Mouse (Mus musculus) midbrain, embryonic 15.5 days (tissue): ENCODE results near the gene Bckdhb. TPM values are rescaled to one million over a fixed set of nuclear protein-coding genes. Genes with fewer than 3 reads are reported as not detected.
A peak's percentile ranks its signal among the peaks of the same experiment; 100 is the strongest.

Experiments
- ATAC-seq: fragments of 200-750 bp; cut with Nextera tagmentation; replicated peaks from 2 replicates; pipeline ENCODE4 v1.8.0; 2017; ENCODE audit warnings: moderate TSS enrichment
- H3K27ac ChIP-seq: fragments of 300-500 bp; sonication (generic); 2 replicates; pipeline ENCODE4 v1.5.1; 2015; ENCODE audit warnings: mild to moderate bottlenecking, inconsistent platforms
- H3K27me3 ChIP-seq: fragments of 300-500 bp; sonication (generic); replicated peaks from 2 replicates; pipeline ENCODE4 v1.6.1; 2015; ENCODE audit warnings: inconsistent platforms
- H3K36me3 ChIP-seq: fragments of 300-500 bp; sonication (generic); replicated peaks from 2 replicates; pipeline ENCODE4 v1.6.1; 2015; ENCODE audit warnings: inconsistent platforms
- H3K4me1 ChIP-seq: fragments of 300-500 bp; sonication (generic); 2 replicates; pipeline ENCODE4 v1.6.1; 2015; ENCODE audit warnings: inconsistent platforms
- H3K4me2 ChIP-seq: fragments of 300-500 bp; sonication (generic); 2 replicates; pipeline ENCODE4 v1.6.1; 2015; ENCODE audit warnings: inconsistent platforms, mild to moderate bottlenecking, moderate library complexity
- H3K4me3 ChIP-seq: fragments of 300-500 bp; sonication (generic); 2 replicates; pipeline ENCODE4 v1.5.1; 2015; ENCODE audit warnings: mild to moderate bottlenecking, inconsistent platforms
- H3K9ac ChIP-seq: fragments of 300-500 bp; sonication (generic); 2 replicates; pipeline ENCODE4 v1.6.1; 2015; ENCODE audit warnings: mild to moderate bottlenecking, inconsistent platforms
- H3K9me3 ChIP-seq: fragments of 300-500 bp; sonication (generic); 2 replicates; pipeline ENCODE4 v1.6.1; 2016; ENCODE audit warnings: inconsistent platforms
- WGBS: fragments of 180-500 bp; shearing (Covaris S2); methylation state at CpG from one replicate; pipeline ENCODE4 v1.1.7; 2015; ENCODE audit warnings: mixed read lengths; 5-methylcytosine and 5-hydroxymethylcytosine counted together
- polyA plus RNA-seq: library from polyadenylated mRNA; unstranded; fragments of >200 nt; fragmentation: Nextera tagmentation; extraction: Ambion mirVana; gene quantifications from 2 replicates; pipeline ENCODE4 v1.2.1, GENCODE M21; 2015

The Bckdhb gene
- 28.6 and 28.7 TPM in 2 replicates for polyA plus RNA-seq

DNA sequence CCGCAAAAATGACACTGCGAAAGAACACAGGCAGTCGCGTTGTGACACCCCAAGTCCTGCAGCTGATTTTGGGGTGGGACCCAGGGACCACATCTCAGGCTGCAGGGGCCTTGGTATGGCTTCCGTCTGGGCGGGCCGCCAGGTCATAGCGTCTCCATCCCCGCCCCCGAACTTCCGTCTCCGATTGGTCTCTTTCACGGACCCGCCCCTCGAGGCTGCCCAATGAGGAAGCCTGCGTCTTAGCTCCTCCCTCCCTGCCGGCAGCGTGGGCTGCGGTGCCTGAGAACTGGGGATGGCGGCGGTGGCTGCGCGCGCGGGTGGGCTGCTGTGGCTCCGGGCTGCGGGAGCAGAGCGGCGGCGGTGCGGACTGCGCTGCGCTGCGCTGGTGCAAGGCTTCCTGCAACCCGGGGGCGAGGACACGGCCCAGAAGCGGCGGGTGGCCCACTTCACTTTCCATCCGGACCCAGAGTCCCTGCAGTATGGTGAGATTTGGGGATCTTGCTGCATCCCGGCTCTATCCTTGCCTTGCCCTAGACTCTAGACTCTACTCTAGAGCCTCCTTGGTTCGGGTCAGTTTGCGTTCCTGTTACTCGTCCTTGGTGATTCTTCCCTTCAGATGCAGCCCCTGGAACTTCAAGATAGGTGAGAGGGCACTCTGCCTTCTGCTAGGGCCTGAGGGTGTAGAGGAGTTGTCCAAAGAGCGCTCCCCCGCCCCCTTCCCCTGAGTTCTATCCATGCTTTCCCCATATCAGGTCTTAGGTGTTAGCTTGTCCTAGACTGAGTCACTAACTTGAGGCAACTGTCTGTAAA lies at the start of gene Bckdhb:
Gene Bckdhb, plus strand, starts transcription at position 268 of the 810 bp plus-strand sequence.
- H3K9ac ChIP-seq = peak within 1 kb of the TSS; percentile 67
- no peaks in the 10 kb centered on the region for H3K9me3 ChIP-seq
- H3K27me3 ChIP-seq = no peaks in the 10 kb centered on the region
- no peaks in the 10 kb centered on the region for H3K36me3 ChIP-seq
- peaks cover 6% of the 10 kb centered on the region for H3K4me1 ChIP-seq
- under 1% methylated on average over 46 of the region's 46 CpGs for whole genome bisulfite sequencing
- peak within 1 kb of the TSS; percentile 76 for H3K4me3 ChIP-seq
- peak; percentile 100 for ATAC-seq
- peak within 1 kb of the TSS; percentile 79 for H3K4me2 ChIP-seq
- H3K27ac ChIP-seq = peak within 1 kb of the TSS; percentile 61; the same call in 1 of the 2 replicates

- Histone ChIP-seq H3K4me1 (no peaks in the 10 kb centered on the region), H3K4me3 (no peak overlapping the region), H3K9ac (no peak overlapping the region), H3K27ac (no peak overlapping the region), H3K9me3 (no peaks in the 10 kb centered on the region), H3K4me2 (no peak overlapping the region), H3K27me3 (no peaks in the 10 kb centered on the region), H3K36me3 (no peaks in the 10 kb centered on the region)
- 83% methylated on average over 6 of the region's 6 CpGs for WGBS
- no peak for ATAC-seq
Measured at GRCm38 (mm10) chr9:83882191-83882590, 42.8 kb upstream of the Bckdhb start.

DNA sequence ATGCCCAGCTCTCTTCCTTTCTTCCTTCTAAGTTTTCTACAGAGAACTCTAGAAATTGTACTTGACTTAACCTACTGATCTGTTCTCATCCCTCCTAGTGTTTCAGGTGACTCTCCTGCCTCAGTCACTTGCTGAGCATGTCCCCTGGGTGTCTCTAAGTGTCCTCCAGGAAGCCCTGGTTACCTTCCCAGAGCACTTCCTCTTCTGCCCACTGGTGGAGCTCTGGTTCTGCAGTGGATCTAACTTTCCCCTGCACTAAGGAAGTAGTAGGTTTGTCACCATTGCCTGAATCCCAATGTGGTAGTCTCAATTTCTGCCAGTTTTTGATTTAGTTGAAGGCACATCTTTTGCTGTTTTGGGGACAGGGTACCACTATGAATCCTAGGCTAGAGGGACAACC lies 38.8 kb upstream of the Bckdhb start:
- Histone ChIP-seq H3K4me2 (no peak overlapping the region), H3K4me3 (no peak overlapping the region), H3K27ac (no peak overlapping the region), H3K9me3 (no peaks in the 10 kb centered on the region), H3K4me1 (no peaks in the 10 kb centered on the region), H3K27me3 (no peaks in the 10 kb centered on the region), H3K36me3 (no peaks in the 10 kb centered on the region), H3K9ac (no peak overlapping the region)
- ATAC-seq = no peak

DNA sequence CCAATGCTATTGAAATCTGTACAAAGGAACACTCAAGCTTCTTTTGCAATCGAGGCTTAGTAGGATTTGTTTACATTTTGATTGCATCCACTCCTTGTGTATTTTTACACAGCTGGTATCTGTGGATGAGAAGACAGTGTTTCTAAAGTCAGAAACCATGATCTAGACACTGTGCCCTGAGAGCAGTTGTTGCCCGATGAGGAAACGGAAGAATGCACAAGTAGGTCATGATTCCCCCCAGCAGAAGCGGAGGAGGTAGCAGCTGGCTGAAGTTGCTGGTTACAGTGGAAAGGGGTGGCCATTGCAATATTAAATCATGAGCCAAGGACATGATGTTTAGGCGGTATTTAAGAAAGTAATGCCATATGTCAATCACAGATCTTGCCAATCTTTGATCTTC lies 36.7 kb upstream of the Bckdhb start:
- Histone ChIP-seq H3K9ac (no peak overlapping the region), H3K27ac (no peak overlapping the region), H3K4me2 (no peak overlapping the region), H3K4me1 (no peaks in the 10 kb centered on the region), H3K4me3 (no peak overlapping the region), H3K36me3 (no peaks in the 10 kb centered on the region), H3K27me3 (no peaks in the 10 kb centered on the region), H3K9me3 (no peaks in the 10 kb centered on the region)
- 88% methylated on average over 5 of the region's 5 CpGs for WGBS
- ATAC-seq = no peak

GRCm38 (mm10) chr9:83893073-83893472 lies 31.9 kb upstream of the Bckdhb start:
- 71% methylated on average over 8 of the region's 8 CpGs for WGBS
- H3K4me2 ChIP-seq = no peak overlapping the region
- no peaks in the 10 kb centered on the region for H3K9me3 ChIP-seq
- no peak overlapping the region for H3K9ac ChIP-seq
- no peaks in the 10 kb centered on the region for H3K36me3 ChIP-seq
- no peaks in the 10 kb centered on the region for H3K27me3 ChIP-seq
- H3K4me3 ChIP-seq = no peak overlapping the region
- H3K27ac ChIP-seq = no peak overlapping the region
- ATAC-seq = no peak
- no peaks in the 10 kb centered on the region for H3K4me1 ChIP-seq

DNA sequence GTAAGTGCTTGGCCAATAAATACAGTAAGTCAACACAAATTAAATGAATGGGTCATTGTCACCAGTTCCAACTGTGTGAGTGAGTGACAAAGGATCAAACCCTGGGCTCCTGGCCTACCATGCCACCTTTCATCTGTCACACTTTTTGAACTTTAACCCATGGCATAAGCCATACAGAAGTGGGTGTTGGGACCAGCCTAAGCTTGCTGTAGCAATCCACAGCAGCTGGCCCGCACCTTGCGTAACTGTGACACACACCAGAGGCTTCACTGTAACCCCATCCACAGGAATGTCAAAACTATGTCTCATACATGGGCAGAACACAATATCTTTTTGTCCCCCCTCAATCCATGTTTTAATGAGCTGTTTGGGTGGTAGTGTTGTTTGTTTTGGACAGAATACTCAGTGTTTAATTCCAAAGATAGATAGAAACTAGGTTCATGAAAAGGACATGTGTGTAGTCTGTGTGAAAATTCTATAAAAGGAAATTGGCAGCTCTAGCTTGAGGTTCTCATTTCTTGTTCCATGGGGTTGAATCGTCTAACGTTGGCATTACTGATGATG lies 31.1 kb upstream of the Bckdhb start:
- Histone ChIP-seq H3K27me3 (no peaks in the 10 kb centered on the region), H3K4me1 (no peaks in the 10 kb centered on the region), H3K36me3 (no peaks in the 10 kb centered on the region), H3K9ac (no peak overlapping the region), H3K27ac (no peak overlapping the region), H3K4me3 (no peak overlapping the region), H3K4me2 (no peak overlapping the region), H3K9me3 (no peaks in the 10 kb centered on the region)
- WGBS = 92% methylated on average over 4 of the region's 4 CpGs
- ATAC-seq = no peak

DNA sequence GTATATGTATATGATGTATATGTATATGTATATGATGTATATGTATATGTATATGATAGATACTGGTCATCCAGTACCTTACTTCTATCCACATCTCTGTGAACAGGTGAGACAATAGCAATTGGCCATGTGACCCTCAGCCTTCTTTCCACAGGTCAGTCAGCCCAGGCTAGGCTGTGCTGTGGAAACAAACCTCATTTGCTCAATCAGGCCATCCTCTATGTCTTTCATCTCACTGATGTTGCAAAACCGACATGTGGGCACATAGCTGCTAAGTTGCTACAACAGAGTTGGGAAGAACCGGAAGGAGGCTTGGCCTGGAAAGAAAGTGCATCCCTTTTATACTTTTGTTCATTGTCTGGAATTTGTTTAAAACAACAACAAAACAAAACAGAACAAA lies 22.9 kb upstream of the Bckdhb start:
- Histone ChIP-seq H3K4me2 (no peak overlapping the region), H3K4me1 (no peaks in the 10 kb centered on the region), H3K9me3 (no peaks in the 10 kb centered on the region), H3K36me3 (no peaks in the 10 kb centered on the region), H3K27me3 (no peaks in the 10 kb centered on the region), H3K9ac (no peak overlapping the region), H3K27ac (no peak overlapping the region), H3K4me3 (no peak overlapping the region)
- 91% methylated on average over 2 of the region's 2 CpGs for WGBS
- ATAC-seq = no peak

DNA sequence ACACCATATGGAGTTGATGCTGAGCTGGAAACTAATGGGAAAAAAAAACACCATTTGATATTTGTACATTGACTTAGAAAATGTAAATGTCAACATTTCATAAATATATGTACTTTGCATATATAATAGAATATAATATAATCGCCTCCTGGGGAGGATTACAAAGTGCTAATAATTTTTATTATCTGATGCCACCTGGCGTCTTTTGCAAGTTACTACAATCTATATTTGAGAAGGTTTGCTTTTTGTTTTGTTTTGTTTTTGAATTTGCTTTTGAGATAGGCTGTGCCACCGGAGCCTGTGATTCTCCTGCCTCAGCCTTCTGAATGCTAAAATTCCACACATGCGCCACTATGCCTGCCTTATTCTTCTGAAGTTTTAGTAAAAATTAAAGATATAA lies 19.1 kb upstream of the Bckdhb start:
- H3K36me3 ChIP-seq = no peaks in the 10 kb centered on the region
- ATAC-seq = no peak
- H3K4me3 ChIP-seq = no peak overlapping the region
- no peak overlapping the region for H3K9ac ChIP-seq
- no peaks in the 10 kb centered on the region for H3K4me1 ChIP-seq
- H3K27ac ChIP-seq = no peak overlapping the region
- no peaks in the 10 kb centered on the region for H3K9me3 ChIP-seq
- no peak overlapping the region for H3K4me2 ChIP-seq
- no peaks in the 10 kb centered on the region for H3K27me3 ChIP-seq
- WGBS = 79% methylated on average over 4 of the region's 4 CpGs

GRCm38 (mm10) chr9:83907017-83907416 lies 17.9 kb upstream of the Bckdhb start:
- no peak for ATAC-seq
- WGBS = 86% methylated on average over 3 of the region's 3 CpGs
- Histone ChIP-seq H3K4me2 (no peak overlapping the region), H3K4me3 (no peak overlapping the region), H3K4me1 (no peaks in the 10 kb centered on the region), H3K9ac (no peak overlapping the region), H3K36me3 (no peaks in the 10 kb centered on the region), H3K27me3 (no peaks in the 10 kb centered on the region), H3K27ac (no peak overlapping the region), H3K9me3 (no peaks in the 10 kb centered on the region)

GRCm38 (mm10) chr9:83909836-83910235 lies 15.1 kb upstream of the Bckdhb start:
- no peak overlapping the region for H3K4me2 ChIP-seq
- 87% methylated on average over 2 of the region's 2 CpGs for WGBS

GRCm38 (mm10) chr9:83910926-83911325 lies 14.0 kb upstream of the Bckdhb start:
- Histone ChIP-seq H3K4me1 (no peaks in the 10 kb centered on the region), H3K9ac (no peak overlapping the region), H3K27me3 (no peaks in the 10 kb centered on the region), H3K27ac (no peak overlapping the region), H3K4me3 (no peak overlapping the region), H3K36me3 (no peaks in the 10 kb centered on the region), H3K9me3 (no peaks in the 10 kb centered on the region), H3K4me2 (no peak overlapping the region)
- WGBS = 68% methylated on average over 2 of the region's 2 CpGs
- no peak for ATAC-seq

More at GRCm38 (mm10) chr9:83909836-83910235, 15.1 kb upstream of the Bckdhb start:
- Histone ChIP-seq H3K27me3 (no peaks in the 10 kb centered on the region), H3K9ac (no peak overlapping the region), H3K4me1 (no peaks in the 10 kb centered on the region), H3K4me3 (no peak overlapping the region), H3K27ac (no peak overlapping the region), H3K36me3 (no peaks in the 10 kb centered on the region), H3K9me3 (no peaks in the 10 kb centered on the region)
- ATAC-seq = no peak

DNA sequence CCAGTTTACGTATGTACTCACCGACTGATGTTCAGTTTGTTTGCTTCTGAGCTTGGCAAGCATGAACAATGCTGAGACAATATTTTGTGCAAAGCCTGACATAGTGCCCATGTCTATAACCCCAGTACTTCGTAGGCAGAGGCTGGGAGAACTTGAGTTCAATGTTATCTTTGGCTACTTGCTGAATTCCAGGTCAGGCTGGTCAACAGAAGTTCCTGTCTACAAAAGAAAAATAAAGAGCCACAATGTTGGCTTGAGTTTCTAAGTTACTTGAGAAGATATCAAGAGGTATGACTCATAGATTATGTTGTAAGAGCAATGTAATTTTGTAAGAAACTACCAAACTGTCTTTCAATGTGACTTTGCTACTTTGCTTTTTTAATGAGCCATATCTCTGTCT lies 2.9 kb upstream of the Bckdhb start:
- Histone ChIP-seq H3K27me3 (no peaks in the 10 kb centered on the region), H3K27ac (no peak overlapping the region), H3K4me1 (peaks cover 6% of the 10 kb centered on the region), H3K4me2 (no peak overlapping the region), H3K9me3 (no peaks in the 10 kb centered on the region), H3K36me3 (no peaks in the 10 kb centered on the region), H3K4me3 (no peak overlapping the region), H3K9ac (no peak overlapping the region)
- no peak for ATAC-seq
- WGBS = 78% methylated on average over 3 of the region's 3 CpGs

DNA sequence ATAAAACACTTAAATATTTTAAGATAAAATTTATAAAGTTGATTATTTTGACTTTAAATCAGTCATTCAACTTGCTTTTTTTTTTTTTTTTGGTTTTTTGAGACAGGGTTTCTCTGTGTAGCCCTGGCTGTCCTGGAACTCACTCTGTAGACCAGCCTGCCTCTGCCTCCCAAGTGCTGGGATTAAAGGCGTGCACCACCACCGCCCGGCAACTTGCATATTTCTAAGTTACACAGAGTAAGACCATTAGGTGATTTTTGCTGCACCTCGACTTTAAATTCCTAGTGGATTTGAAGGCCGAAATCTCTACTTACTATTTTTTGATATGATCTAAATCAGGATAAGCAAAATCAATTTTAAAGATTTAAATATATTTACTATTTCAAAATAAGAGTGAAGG lies 589 bp upstream of the Bckdhb start:
- 0 out of 2 replicates have a peak, but pooled peaks have one; percentile 41 for ATAC-seq
- Histone ChIP-seq H3K27me3 (no peaks in the 10 kb centered on the region), H3K4me3 (peak overlapping the region; percentile 76), H3K27ac (no peak overlapping the region), H3K4me1 (peaks cover 6% of the 10 kb centered on the region), H3K36me3 (no peaks in the 10 kb centered on the region), H3K9ac (no peak overlapping the region; the same call in 1 of the 2 replicates), H3K4me2 (peak overlapping the region; percentile 79), H3K9me3 (no peaks in the 10 kb centered on the region)
- WGBS = 87% methylated on average over 5 of the region's 5 CpGs
